ENCODE assay signal across 9 mouse cellular contexts in the genomic region with DNA sequence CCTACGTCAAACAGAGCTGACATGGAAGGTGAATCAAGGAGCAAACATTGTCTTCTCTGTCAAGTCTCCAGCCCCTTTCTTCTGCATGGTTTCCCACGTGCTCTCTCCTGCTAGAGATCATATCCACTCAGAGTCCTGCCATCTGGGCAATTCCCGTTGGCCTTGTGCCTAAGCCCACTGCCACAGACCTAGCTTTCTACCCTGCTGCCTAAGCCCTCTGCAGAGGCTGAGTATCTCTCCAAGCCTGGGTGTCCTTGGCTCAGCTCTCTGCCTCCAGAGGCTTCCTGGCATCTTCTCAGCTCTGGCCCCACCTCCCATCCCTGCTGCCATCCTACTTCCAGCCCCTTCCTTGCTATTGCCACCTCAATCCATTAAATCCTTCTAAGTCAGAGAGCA.
DNase-seq lines count a peak whose midpoint lies in the region; ATAC-seq and TF ChIP-seq lines count a peak whose summit lies in the region.
"Had no signal": no experiment of that assay in that cellular context is flagged by ENCODE, and none has a peak within 500 bp of the region (broad histone marks: within the 10 kb centered on the region; RNA-seq: fewer than 3 reads in every experiment).

No protein-coding gene starts in this region.

- no peaks in the 10 kb centered on the region for H3K36me3 ChIP-seq in hindbrain, postnatal 0 days (ENCODE audit: insufficient read depth, low read length)
- H3K36me3 ChIP-seq in hindbrain, embryonic 10.5 days = no peaks in the 10 kb centered on the region
- H3K36me3 ChIP-seq in intestine, embryonic 15.5 days = no peaks in the 10 kb centered on the region

- ATAC-seq in hindbrain, postnatal 0 days = peak; percentile 90
- no peak for ATAC-seq in intestine, embryonic 15.5 days
- no peak for ATAC-seq in monocyte, adult 5-6 weeks (replicated peaks; ENCODE audit: insufficient number of reproducible peaks, low FRiP score, low TSS enrichment, poor library complexity, severe bottlenecking)
- ATAC-seq: intestine, embryonic 16.5 days; Patski had no signal

- H3K27ac ChIP-seq in hindbrain, postnatal 0 days = peak overlapping the region; percentile 62
- H3K27ac ChIP-seq in hindbrain, embryonic 10.5 days = no peak overlapping the region
- H3K27ac ChIP-seq in intestine, embryonic 15.5 days = no peak overlapping the region

- no peaks in the 10 kb centered on the region for H3K9me3 ChIP-seq in hindbrain, postnatal 0 days (ENCODE audit: low read length)
- no peaks in the 10 kb centered on the region for H3K9me3 ChIP-seq in hindbrain, embryonic 10.5 days
- no peaks in the 10 kb centered on the region for H3K9me3 ChIP-seq in intestine, embryonic 15.5 days

- intact Hi-C loops in left cerebral cortex, postnatal 10 days (cut with DNase I) = no loop called here

- DNase-seq in hindbrain, postnatal 0 days (ENCODE audit: low spot score) = peak; percentile 85
- DNase-seq in hindbrain, embryonic 10.5 days (ENCODE audit: low spot score) = no peak
- peak; percentile 10 to 13 for DNase-seq in adrenal gland, postnatal 36 days
- DNase-seq in cerebellum, adult 8-10 months = peak; percentile 37
- DNase-seq in left cerebral cortex, postnatal 10 days (ENCODE audit: extremely low spot score in 1 of 2, low spot score in 2 of 2) = peak; percentile 17 to 48

- no peak overlapping the region for H3K4me2 ChIP-seq in hindbrain, postnatal 0 days (ENCODE audit: low read depth, low read length)
- H3K4me2 ChIP-seq in intestine, embryonic 15.5 days (replicated peaks) = no peak overlapping the region

- no peaks in the 10 kb centered on the region; the same call in 1 of the 2 replicates for H3K4me1 ChIP-seq in hindbrain, postnatal 0 days (ENCODE audit: insufficient read depth, low read length)
- no peaks in the 10 kb centered on the region for H3K4me1 ChIP-seq in hindbrain, embryonic 10.5 days (replicated peaks)
- no peaks in the 10 kb centered on the region for H3K4me1 ChIP-seq in intestine, embryonic 15.5 days (replicated peaks)

- H3K9ac ChIP-seq in hindbrain, postnatal 0 days (replicated peaks; ENCODE audit: low read length) = no peak overlapping the region
- H3K9ac ChIP-seq in intestine, embryonic 15.5 days = no peak overlapping the region

- H3K4me3 ChIP-seq in hindbrain, postnatal 0 days (ENCODE audit: low read length) = no peak overlapping the region
- no peak overlapping the region for H3K4me3 ChIP-seq in hindbrain, embryonic 10.5 days
- no peak overlapping the region for H3K4me3 ChIP-seq in intestine, embryonic 15.5 days (replicated peaks)

- WGBS in hindbrain, postnatal 0 days = 39% methylated on average over 3 of the region's 3 CpGs
- WGBS in hindbrain, embryonic 10.5 days = 82% methylated on average over 3 of the region's 3 CpGs
- 71% methylated on average over 3 of the region's 3 CpGs for WGBS in intestine, embryonic 15.5 days

- no peaks in the 10 kb centered on the region for H3K27me3 ChIP-seq in hindbrain, postnatal 0 days (ENCODE audit: insufficient read depth, low read length)
- H3K27me3 ChIP-seq in hindbrain, embryonic 10.5 days (ENCODE audit: insufficient read depth, poor library complexity, severe bottlenecking) = no peaks in the 10 kb centered on the region
- no peaks in the 10 kb centered on the region for H3K27me3 ChIP-seq in intestine, embryonic 15.5 days (replicated peaks)

- no peak for TF ChIP-seq CTCF in hindbrain, postnatal 0 days (IDR thresholded peaks at IDR 0.05; ENCODE audit: low read depth)
